Mouse (Mus musculus) embryo, embryonic 10 days (tissue): ENCODE results near the gene Pcsk7.

Experiments used
- DNase-seq: peaks from one replicate; pipeline ENCODE4 v3.0.0-alpha.2; 2015; ENCODE audit warnings: low spot score

Gene Pcsk7

GRCm38 (mm10) chr9:45938952-45939637 is 32.8 kb downstream of the Pcsk7 start:
- no peak for DNase-seq

DNA sequence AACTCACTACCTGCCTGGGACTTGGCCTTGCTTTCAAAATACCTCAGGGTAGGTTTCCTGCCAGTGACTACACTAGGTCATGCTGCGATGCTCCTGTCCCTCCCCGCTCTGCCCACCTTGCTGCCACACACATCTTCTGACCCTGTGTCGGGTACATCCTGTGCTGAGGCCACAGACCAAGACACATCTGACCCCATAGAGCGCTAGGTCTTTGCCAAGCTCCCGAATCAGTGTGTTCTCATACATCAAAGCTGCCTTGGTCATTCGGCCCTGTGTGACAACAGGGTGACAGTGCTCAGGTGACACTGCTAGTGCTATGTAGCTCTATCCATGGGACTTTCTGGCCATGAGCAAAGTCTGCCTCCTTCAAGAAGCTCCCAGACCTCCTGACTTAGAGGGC is 33.5 kb downstream of the Pcsk7 start:
- DNase-seq: no peak

DNA sequence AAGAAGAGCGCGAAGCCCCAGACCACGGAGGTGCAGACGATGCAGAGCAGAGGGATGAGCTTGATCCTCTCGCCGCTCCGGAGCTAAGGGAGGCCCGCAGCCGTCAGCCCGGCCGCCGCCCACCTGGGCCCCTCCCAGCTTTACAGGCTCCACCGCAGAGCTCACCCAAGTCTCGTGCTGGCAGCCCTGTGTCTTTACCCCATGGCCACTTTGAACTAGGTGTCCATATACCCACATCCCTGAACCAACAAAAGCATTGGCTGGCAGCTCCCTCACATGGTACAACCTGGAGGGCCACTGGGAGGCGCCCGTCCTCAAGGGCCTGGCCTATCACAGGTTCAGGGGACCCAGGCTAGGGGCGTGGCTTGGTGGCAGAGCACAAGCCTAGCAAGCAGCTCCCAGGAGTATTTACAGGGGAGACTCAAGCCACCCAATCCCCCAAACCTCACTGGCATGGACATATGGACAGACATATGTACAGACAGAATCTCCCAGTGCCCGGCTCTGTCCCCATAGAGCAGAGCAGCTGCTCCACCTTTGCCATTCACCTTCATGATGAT is 35.1 kb downstream of the Pcsk7 start:
- DNase-seq: peak; percentile 64

DNA sequence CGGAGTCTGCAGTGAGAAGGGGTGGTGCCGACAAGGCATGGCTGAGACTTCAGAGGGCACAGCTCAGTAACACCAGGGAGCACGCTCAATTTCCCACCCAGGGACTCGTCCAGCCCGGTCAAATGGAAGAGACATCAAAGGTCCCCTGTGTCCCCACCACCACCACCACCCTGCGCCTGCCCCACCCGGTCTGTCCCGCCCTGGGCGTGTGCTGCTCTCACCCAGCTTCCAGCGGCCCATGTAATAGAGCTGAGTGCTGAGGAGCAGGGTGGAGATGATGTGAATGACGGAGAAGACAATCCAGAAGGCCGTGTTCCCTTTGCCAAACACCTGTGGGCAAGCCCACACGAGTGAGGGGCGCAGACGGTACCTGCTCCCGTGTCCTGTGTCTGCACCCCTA is 36.2 kb downstream of the Pcsk7 start:
- DNase-seq: no peak

DNA sequence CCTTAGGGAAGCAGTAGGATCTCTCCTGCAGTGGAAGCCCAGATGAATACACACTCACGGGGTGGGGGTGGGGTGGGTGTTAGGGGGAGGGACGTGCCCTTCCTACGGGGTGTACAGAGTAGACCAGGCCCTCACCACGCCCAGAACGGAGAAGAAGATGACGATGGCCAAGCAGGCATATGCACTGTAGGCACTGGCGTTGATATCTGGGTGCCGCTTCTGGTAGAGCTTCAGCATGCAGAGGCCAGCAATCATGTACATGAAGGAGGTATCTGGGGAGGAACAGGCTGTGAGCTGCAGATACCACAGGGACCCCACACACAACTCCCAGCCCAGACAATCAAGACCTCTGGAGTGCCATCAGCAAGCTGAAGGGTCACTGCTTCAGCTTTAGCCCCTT is 36.6 kb downstream of the Pcsk7 start:
- DNase-seq: no peak

DNA sequence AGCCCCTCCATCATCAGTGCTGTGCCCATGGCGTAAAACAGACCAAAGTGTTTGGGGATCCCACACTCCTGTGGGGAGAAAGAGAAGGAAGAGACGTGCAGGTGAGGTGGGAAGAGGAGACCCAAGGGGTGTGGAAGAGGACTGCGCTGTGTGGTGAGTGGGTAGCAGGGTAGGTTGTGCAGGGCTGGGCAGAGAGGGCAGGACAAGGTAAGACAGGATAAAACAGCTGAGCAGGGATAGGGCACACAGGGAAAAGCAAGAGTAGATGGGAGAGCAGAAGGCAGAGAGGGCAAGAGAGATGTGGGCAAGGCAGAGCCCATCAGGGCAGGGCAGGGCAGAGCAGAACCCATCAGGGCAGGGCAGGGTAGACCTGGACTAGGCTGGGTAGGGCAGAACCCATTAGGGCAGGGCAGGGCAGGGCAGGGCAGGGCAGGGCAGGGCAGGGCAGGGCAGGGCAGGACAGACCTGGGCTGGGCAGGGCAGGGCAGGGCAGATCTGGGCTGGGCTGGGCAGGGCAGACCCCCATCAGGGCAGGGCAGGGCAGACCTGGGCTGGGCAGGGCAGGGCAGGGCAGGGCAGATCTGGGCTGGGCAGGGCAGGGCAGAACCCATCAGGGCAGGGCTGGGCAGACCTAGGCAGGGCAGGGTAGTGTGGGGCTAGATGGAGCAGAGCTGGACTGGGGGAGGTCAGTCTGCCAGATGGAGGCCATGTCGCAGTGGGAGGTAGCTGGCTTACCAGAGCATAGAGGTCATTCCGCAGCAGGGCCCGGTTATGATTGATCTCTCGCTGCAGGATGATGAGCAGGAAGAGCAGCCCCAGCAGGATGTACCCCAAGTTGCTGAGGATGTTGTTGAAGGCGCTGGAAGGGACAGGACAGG is 37.6 kb downstream of the Pcsk7 start:
- DNase-seq: no peak

DNA sequence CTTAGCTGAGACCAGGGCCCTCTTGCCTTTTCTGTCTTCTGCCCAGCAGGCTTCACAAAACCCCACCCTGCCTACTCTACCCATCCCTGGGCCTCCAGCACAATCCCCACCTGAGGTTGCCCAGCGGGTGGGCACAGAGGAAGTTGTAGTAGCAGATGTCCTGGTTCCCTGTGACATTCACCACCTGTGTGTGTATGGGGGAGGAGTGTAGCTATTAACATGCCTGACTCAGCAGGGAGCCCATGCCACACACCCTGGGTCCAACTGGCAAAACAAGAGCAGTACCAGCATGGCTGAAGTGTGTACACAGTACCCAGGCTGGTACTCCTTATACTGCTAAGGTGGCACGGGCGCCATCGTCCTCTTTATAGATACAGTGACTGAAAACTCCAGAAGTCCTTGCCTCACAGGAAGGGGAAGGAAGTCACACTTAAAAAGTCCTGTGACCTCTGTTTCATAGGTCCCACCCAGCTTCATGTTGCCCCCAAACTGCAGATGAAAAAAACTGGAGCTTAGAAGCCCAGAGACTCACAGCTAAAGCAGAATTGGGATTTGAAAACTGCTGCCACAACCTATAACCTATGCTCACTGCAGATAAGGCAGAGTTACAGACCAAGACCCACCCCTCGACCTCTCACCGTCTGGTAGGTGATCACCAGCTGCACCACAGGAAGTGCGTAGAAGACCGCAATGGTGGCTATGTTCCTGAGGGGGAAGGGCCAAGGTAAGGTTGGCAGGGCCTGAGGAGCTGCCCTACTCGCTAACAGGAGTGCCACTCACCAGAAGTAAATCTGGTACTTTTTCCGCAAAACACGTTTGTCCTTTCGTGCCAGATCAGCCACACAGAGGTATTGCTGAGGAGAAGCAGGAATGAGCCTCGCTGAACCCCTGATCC is 38.5 kb downstream of the Pcsk7 start:
- no peak for DNase-seq

DNA sequence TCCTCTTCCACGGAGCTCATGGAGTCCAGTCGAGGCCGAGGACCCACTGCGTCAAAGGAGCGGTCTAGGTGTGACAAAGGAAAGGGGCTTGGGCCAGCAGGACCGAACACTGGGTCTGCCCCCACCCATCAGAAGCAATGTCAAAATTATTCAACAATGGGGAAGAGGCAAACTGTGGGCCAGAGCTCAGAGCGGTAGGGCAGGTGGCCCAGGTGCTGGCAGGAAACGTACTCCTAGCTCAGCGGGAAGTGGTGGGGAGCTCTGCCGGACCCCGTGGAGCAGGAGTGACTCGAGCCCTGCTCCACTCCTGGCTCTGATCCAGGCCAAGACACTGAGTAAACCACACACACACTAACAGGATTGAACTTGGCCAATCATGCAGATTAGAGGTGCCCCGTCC is 39.4 kb downstream of the Pcsk7 start:
- no peak for DNase-seq

DNA sequence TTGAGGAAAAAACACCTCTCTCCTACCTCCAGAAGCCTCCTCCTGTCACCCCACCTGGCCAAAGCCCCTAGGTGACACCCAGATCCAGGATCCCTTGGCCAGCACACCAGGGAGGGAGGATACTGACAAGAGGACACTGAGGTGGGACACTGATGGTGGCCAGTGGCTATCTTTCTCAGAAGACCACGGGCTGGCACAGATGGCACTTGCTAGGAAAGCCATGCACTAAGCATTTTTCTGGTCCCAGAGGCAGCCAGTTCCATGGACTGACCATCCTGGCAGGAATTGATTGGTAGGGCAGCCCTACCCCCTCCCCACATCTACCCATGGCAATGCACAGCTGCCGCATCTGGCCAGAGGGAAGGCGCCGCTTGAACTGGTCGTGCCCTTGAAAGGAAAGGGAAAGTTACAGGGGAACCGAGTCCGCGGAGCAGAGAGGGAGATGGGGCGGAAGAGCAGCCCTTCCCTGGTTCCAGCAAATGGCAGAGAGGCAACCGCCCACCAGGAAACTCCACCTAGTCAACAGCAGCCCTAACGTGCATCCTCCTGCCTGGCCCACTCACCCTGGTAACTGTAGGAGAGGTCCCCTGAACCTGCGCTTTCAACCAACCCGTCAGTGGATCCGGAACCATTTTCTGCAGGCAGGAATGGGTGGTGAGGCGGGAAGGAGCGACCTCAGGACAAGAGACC is 40.0 kb downstream of the Pcsk7 start:
- no peak for DNase-seq

DNA sequence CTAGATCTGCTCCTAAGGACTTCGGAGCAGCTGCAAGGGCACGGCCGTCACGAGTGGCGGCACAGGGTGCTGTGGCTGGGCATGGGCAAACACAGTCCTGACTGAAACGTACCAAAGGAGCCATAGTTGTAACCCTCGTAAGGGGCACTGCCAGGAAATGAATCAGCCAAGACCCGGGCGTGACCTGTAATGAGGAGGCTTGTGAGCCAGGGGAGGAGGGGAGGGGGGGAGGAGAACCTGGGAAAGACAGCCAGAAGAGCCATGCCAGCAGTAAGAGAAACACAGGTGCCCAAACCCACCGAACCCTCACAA is 40.5 kb downstream of the Pcsk7 start:
- DNase-seq: no peak

GRCm38 (mm10) chr9:45952057-45952456 is 45.8 kb downstream of the Pcsk7 start:
- no peak for DNase-seq

GRCm38 (mm10) chr9:45952890-45953289 is 46.6 kb downstream of the Pcsk7 start:
- DNase-seq: no peak

GRCm38 (mm10) chr9:45953511-45954293 is 47.4 kb downstream of the Pcsk7 start:
- no peak for DNase-seq

DNA sequence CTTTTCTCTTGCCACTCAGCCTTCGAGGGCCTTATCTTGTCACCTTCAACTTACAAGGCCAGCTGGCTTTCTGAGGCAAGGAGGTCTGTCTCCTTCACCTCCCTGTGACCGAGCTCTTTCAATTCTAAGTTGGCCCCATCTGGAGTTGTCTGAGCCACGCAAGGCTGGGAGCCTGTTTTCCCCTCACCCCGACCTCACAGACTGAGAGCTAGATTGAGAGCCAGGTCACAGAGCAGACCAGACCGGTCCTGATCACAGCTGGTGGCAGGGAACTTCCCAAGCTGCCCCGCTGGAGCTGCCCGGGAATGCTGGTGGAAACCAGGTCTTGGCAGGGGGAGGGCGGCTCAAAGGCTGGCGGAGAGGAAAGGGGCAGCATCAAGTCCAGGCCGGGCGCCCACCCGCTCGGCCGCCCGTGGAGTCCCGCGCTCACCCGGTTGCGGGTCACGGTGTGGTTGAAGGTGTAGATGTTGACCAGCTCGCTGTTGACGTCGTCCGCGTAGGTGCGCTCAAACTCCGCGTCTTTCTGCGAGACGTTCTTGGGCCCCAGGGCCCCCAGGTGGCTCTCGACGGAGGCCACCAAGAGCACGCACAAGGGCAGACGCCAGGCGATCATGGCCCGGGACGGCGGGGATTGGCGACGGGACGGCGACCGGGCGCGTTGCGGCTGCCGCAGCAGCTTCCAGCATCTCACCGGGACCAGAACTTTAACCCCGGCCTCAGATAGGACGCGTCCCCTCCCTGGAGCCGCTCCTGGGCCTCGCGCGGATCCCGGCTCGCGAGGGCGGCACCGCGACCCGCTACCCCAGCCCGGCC is 48.2 kb downstream of the Pcsk7 start:
- DNase-seq: peak; percentile 63

- DNase-seq: peak; percentile 92
Measured at GRCm38 (mm10) chr9:45955107-45955963, 49.0 kb downstream of the Pcsk7 start, which contains the start of gene Sidt2. Gene Sidt2 (minus strand): TSS chr9:45955258.

GRCm38 (mm10) chr9:45958023-45958670 is 51.9 kb downstream of the Pcsk7 start:
- DNase-seq: no peak

DNA sequence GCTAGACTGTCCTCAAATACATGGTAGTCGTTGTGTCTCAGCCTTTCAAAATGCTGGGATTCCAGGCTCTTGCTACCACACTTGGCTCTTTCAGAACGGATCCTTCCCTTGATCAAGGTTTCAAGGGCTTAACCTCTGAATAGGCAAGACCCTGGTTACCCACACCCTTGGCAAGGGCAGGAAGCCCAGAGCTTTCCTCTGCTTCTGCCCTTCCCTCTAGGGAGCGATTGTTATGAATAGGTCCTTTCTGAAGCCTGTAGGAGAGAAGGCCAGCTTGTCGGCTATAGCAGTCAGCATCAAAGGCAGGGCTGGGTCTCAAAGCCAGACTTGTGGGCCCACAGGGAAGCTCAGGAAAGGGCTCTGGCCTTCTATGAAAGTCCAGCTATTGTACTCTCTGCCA is 52.6 kb downstream of the Pcsk7 start:
- DNase-seq: no peak

GRCm38 (mm10) chr9:45959661-45960060 is 53.4 kb downstream of the Pcsk7 start:
- DNase-seq: no peak
